Mouse (Mus musculus) left cerebral cortex, postnatal 36 days (tissue): Measurements from ENCODE around the gene Tnip3. TPM values are rescaled to one million over a fixed set of nuclear protein-coding genes. Genes with fewer than 3 reads are reported as not detected.

Source experiments
- DNase-seq, 2 experiments: peaks; one replicate each; pipeline ENCODE4 v3.0.0; 2021 to 2022; ENCODE audit warnings: low spot score in 2 of 2, mixed read lengths in 1 of 2
- intact Hi-C: fragments of 180-260 bp; cut with DNase I; formaldehyde crosslinking; loops from one replicate; pipeline ENCODE4 v1.15.1; 2025
- total RNA-seq, 2 experiments: library from RNA; stranded (reverse); gene quantifications; 2 replicates each; pipeline ENCODE4 v1.2.3; 2021

Tnip3 gene
- under 1 TPM in 1 of 2 experiments, not detected in 1; 0.30 TPM for total RNA-seq

DNA sequence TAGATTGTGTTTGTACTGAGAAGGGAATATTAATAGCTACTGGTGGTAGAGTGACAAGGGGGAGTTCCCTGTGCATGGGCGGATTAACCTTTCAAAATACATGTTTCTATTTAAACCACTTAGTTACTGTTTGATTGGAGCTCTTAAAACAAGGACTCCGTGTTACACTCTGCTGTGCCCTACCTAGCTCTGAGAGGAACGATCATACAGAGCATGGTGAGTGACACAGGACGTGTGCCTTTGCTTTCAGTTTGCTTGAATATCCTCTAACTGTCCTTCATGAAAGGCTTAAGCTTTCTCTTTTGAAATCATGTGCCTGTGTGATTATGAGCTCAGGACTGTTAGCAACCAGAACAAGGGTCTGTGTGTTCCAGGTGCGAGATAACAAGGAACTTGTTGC is at the start of gene Tnip3:
TSS of gene Tnip3 (plus strand) at position 122 of the 400 bp plus-strand sequence.
- DNase-seq, result no peak
- intact Hi-C loops, result no loop called here

DNA sequence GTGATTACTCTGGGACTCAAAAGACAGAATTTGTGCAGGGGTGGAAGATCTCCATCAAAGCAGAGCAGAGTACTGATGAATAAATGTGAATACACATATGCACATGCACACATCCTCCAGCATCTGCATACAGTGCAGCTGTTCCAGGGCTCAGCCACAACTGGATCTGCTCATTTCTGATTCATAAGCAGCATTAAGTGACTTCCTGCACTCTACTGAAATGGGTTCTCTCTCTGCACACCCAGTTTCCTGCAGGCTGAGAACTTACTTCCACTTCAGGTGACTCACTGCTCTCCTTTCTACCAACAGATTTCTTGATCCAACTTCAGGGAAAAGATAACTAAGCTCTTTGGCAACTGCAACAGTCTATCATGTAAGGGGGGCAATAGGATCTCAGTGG is 26.3 kb upstream of the Tnip3 start:
- no peak for DNase-seq
- intact Hi-C loops, result no loop called here

DNA sequence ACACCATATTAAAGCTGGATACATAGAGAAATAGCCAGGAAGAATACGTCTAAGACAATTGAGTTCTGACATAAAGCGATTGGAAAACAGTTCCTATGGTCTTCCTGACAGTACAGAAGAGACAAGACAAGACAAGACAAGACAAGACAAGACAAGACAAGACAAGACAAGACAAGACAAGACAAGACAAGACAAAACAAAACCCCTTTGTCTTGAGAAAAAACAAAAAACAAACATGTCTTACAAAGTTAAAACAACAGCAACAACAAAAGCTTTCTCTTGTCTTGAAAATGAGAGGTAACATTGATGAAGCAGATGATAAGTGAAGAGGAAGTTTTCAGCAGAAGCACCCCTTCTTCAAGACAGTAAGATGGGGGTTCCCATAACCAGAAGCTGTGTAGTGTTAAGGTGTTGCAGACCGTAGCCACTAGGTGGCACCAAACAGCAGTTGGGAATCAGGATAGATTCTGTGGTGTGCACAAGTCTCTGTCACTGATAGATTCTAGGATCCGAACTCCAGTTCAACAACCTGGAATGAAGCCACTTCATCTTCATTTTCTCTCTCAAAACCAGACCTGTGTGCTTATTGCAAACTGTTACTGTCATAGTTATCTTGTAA is 15.0 kb upstream of the Tnip3 start:
- peak; percentile 57 to 62 for DNase-seq
- intact Hi-C loops, result loop anchor here (1.0 to 5.0 kb wide), 3 partner anchors 59 to 1022 kb away; no protein-coding TSS in a partner anchor

DNA sequence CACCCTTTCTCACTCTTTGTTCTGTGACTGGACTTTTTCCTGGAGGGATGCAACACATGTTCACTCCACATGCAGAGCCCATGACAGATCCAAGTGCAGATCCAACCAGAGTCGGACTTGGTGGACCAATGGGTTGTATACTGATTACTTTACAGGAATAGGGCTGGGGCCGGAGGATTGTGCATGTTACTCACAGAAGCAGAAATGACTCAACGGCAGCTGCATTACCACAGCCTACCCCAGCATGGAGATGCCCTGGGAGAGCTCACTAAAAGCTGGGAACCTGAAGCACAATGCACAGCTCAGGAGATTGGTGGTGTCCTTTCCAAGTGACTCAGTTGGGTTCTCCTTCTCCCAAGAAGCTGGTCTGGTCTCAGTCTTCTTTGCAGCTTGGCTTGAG is 11.3 kb upstream of the Tnip3 start:
- intact Hi-C loops, result loop anchor here (5.0 kb wide), 2 partner anchors 953 to 1018 kb away; no protein-coding TSS in a partner anchor
- DNase-seq, result no peak

DNA sequence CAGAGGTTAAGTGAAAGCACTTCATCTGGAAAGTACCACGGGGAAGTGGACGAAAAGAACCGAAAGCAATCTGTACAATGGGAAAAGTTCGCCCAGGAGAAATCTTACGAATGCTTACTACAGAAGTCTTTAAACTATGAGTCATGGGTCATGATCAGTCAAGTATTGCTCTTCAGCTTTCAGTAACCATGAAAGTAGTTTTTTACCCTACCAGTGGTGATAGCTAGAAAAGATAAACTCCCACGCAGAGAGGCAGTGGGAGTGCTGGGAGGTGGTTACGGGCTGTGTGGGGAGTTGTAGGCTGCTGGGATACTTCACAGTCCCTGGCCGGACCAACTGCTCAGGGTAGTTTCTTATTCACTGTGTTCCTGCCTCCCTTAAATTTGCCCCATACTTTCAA is 8.4 kb upstream of the Tnip3 start:
- intact Hi-C loops, result no loop called here

DNA sequence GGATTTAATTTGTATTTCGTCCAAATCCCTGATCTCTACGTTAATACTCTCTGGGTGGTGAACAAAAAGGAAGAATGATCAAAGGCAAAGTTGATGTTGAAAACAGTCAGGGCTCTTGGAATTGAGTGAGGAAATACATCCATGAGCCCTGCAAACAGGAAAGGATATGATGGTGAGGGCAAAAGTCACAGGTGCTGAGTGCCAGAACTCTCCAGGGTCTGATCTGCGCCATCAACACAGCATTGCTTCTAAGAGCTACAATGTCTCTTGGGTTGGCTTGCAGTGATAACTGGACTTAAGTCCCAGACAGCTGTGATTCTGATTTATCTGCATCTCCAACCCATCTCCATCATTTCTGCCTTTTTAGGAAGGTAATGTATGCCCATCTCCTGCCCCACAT is 4.3 kb upstream of the Tnip3 start:
- intact Hi-C loops, result no loop called here
- DNase-seq, result no peak

More for the DNA sequence above, 8.4 kb upstream of the Tnip3 start:
- DNase-seq, result no peak

DNA sequence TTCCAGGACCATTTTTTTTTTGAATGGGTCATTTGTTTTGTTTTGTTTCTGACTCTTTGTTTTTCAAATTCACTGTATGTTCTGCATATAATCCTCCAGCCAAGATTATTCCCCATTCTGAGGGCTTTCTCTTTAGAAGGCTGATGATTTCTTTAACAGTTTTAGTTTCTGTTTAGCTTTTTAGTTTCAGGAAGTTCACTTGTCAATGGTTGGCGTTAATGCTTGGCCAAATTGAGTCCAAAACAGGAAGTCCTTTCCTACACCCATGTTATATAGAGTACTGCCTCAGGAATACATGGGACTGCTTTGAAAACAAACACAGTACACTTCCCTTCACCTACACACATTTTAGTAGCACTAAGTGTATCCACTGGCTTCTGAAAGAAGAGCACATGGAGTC is 2.8 kb downstream of the Tnip3 start:
- no peak for DNase-seq

DNA sequence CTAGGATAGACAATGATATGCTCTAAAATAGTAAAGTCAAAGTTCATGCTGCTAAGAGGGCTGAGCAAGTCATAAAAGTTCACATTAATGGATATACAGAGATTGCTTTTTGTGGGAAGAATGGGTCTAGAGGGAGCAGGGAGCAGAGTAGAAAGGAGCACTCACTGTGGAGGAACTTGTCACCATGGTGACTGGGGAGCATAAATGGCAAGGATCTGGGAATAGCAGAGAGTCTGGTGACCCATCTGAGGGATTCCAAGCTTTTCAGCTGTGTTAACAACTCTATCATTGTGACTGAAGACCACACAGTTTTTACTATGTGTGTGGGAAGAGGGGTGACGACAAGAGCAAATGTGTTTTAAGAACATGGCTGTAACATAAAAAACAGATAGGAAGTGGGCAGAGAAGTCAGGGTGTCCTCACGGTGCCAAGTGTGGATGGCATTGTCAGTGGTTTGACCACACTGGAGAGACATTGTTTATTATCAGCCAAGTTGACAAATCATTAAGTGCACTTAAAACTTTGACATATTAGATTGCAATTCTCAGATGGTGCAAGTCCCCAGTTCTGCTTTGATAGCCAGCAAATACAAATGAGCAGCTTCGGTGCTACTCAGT is 6.2 kb downstream of the Tnip3 start:
- no peak for DNase-seq
- intact Hi-C loops, result no loop called here

More for the DNA sequence above, 2.8 kb downstream of the Tnip3 start:
- intact Hi-C loops, result no loop called here

DNA sequence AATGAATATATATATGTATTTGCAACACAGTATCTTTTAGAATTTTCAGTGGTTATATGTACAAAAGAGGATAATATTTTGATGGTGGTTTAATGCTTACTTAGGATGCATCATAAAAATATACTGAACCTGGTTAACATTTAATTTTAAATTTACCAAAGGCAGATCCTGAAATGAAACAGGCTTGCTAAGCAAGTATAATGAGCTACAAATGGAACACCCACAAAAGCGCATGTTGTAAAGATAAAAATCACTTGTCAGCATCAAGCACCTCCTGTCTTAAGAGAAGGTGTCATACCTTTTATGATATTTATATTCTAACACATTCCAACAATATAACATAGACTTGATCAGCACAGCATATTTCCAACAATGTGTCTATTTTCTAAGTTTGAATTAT is 8.6 kb downstream of the Tnip3 start:
- intact Hi-C loops, result no loop called here
- no peak for DNase-seq

DNA sequence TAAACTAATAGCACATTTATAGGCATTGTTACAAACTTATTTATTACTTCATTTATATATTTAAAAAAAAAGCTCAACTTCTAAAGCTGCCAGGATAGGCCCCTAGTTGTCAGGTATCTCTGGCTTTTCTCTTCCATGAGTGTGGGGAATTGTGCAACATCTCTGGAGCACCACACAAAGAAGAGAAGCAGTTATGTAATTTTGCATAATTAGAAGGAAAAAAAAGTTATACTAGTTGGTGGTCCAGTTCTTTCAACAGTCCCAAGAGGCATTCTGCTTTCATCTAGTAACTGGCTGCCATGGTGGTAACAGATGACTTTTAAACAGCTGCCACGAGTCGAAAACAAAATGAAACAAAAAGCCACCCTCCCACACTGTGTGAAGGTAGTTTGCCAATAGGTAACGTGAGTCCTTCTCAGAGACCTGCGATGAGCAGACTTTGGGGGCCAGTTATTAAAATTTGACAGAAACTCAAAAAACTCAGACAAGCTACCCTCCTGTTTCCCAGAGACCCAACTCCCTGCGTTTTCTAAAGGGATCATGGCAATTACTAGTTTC is 12.3 kb downstream of the Tnip3 start:
- no peak for DNase-seq
- intact Hi-C loops, result no loop called here

DNA sequence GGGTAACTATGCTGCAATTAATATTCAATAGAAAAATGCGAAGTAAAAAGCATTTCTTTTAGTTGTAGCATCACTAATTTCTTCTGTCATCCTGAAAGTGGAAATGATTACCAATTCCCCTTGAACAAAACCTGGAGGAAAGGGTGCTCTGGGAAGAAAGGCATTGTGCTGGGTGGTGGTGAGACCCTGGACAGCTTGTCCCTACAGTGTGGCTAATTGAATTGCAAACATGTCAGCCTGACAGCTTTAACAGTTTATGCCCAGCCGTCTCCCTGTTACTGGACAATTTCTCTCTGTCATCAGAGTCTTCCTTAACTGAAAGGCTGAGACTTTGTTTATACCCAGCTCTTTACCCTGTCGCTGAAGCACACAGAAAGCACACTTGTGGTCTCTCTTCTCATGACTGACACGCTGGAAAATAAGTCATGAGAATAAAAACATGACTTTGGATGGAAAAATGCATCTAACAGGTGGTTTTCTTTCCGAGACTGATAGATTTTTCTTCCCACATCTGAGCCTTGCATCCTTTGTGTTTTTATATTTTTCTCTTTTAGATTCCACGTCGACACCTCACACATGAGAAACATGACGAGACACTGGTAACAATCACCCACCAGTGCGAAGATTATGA is 13.0 kb downstream of the Tnip3 start:
- intact Hi-C loops, result no loop called here
- no peak for DNase-seq

DNA sequence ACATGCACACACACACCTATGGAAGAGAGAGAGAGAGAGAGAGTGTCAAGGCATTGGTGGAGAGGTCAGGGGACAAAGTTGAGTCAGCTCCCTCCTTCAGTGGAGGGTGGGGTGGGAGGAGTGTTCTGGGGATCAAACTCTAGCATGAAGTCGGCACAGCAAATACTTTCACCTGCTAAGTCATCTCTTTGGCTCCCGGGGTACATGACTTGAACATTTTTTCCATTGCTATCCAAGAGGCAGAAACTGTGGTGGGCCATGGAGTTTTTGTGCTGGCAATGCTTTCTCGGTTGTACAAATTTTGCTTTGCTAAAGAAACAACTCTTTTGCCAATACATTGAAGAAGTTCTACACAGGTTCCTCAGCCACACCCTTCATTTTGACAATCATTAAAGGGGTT is 13.8 kb downstream of the Tnip3 start:
- no peak for DNase-seq
- intact Hi-C loops, result no loop called here

DNA sequence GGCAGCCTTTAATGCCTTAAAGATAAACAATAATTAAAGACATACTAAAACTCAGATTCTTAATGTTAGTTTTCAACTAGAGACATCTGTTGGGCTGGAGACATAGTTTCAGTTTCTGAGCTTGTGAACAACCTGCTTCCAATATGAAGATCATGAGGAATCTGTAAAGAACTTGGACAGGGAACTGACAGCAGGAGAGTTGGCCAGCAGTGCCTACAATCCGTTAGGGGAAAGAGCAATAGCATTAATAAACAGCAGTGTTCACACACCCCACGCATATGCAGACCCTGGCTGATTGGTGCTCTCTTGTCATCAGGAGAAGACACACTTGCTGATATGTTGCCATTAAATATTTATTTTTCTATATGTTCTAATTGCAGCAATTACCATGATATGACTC is 15.0 kb downstream of the Tnip3 start:
- intact Hi-C loops, result no loop called here
- no peak for DNase-seq

DNA sequence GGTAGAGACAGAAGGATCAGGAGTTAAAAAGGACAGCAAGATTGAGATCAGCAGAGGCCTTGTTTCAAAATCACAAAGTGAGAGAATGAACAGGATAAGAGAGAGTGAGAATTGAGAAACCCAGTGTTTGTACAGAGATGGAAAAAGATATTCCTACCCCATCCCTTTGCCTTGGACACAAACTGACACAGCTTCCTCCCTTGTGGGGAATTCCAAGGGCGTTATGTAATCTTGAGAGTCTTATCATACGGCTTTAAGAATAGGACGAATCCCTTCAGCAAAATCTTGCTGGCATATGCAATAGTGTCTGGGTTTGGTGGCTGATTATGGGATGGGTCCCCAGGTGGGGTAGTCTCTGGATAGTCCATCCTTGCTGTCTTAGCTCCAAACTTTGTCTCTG is 16.0 kb downstream of the Tnip3 start:
- intact Hi-C loops, result no loop called here
- no peak for DNase-seq

DNA sequence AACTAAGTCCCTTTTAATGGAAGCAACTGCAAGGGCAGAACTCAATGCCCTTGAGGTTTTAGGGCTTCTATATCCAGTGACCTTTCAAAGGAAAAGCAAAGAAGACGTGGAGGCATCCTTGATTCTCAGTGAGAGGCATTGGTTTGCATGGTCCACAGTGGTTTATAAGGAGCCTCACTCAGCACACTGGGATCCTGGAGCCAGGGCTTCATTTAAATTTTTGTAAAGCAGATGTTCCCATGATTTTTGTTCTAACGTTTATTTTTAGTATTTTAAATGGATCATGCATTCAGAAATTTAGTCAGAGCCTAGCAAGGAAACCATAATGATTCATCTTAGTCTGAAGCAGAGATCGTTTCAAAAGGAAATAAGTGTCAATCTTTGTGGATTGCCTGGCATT is 17.3 kb downstream of the Tnip3 start:
- intact Hi-C loops, result no loop called here
- no peak for DNase-seq

DNA sequence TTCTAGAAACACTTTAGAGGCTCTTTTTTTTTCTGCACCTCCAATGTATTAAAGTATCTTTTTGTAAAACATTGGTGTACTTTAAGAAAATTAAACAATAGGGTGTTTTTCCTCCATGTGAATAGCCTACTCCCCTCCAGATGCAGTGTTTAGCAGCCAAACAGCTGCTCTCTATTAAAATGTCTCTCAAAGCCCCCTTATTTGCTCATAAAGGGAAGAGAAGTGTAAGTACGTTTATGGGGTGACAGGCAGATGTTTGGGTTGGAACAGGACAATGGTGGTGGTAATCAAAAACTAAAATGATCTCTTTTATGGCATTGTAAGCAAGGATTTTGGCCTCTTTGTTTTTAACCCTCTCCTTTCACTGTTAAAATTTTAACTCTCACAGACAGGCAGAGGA is 17.8 kb downstream of the Tnip3 start:
- DNase-seq, result no peak
- intact Hi-C loops, result no loop called here

DNA sequence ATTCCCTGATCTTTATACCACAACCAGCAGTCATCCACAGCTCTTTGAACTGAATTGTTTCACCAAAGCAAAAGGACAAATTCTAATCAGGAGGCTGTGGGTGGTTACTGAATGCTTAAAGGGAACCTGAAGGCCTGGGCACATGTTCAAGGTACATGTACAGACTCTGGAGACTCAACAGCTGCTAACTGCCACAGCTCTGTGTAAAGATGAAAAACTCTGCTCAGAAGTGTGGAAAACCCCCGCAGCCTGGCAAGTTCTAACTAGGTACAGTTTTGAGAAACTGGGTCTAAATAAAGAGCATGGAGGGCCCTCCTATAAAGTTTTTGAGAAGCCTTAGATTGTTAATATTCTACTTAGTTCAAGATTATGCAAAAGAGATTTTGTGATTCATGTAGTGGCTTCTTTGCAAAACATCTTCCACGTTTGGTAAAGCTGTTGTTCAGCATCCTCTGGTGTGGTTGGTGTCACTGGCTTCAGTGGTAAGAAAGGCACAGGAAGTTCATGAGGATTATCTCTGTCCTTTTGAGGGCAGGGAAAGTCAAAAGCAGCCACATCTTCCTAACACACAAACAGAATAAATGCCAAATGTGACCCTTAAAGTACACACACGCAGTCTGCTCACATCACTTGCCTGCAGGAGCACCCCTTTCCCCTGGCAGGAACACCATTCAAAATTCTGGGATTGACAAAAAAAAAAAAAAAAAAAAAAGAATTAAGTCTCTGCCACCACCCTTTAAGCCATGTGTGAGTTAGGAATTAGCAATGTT is 39.0 kb downstream of the Tnip3 start:
- intact Hi-C loops, result no loop called here
- DNase-seq, result peak; percentile 46 to 47

DNA sequence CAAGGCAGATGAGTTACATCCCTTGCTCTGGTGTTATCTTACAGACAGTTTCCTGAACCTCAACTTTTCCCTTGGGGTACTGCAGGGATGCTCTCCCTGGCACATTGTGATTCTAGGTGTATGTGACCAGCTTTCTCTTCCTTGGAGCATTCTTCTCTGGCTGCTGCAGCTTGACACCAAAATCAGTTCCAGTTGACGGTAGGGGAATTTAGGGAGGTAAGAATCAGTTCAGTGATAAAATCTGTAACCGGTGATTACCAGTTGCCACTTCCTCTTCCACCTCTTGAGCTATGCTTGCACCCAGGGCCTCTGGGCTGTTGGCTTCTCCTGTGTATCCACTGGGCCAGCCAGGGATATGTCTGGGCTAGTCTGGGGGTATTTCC is 39.5 kb downstream of the Tnip3 start:
- intact Hi-C loops, result no loop called here

DNA sequence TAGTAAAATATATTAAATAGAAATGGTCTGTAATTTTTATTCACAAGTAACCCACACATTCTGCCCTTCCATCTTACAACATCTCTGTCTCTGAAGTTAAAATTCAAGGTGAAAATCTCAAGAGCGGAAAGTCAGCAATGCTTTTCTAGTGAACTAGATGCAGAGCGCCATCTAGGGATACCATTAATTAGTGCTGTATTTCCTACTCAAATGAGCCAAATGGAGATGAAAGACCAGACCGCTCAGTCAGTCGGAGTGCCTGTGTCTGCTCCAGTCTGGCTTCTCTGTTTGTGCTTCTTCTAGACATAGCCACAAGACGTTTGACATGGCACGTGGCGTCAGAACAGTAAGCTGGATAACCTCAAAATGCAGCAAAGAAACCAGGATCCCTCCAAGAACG is 44.6 kb downstream of the Tnip3 start:
- intact Hi-C loops, result loop anchor here (1.0 to 2.0 kb wide), 2 partner anchors 59 to 443 kb away; no protein-coding TSS in a partner anchor
- DNase-seq, result peak in 1 of 2 experiments; percentile 16

More for the DNA sequence above, 39.5 kb downstream of the Tnip3 start:
- no peak for DNase-seq
